Mouse (Mus musculus): ENCODE results near the gene Copz1.

- TF ChIP-seq GATA1 (IDR thresholded peaks at IDR 0.05; ENCODE audit: low read length) (no peak), TAL1 (IDR thresholded peaks at IDR 0.05; ENCODE audit: low read length) (no peak)
Measured at GRCm38 (mm10) chr15:103284066-103284465, 11.6 kb downstream of the Copz1 start.

Measured in erythroblast, embryonic 14.5 days (primary cell).